Mouse (Mus musculus) liver, embryonic 15.5 days (tissue): ENCODE measurements around the gene Gm8159. TPM values are rescaled to one million over a fixed set of nuclear protein-coding genes. Genes with fewer than 3 reads are reported as not detected.
"Not testable (repeated sequence)": the region's sequence is repeated elsewhere in the genome, so short reads cannot be mapped to it uniquely, and the experiment has no call there.

ENCODE experiments used
- ATAC-seq: fragments of 200-750 bp; cut with Nextera tagmentation; 2 replicates; pipeline ENCODE4 v1.8.0; 2017; ENCODE audit warnings: moderate number of reproducible peaks, mild to moderate bottlenecking, moderate library complexity; ENCODE audit not compliant: insufficient read depth
- H3K27ac ChIP-seq: fragments of 300-500 bp; sonication (generic); replicated peaks from 2 replicates; pipeline ENCODE4 v1.5.1; 2015; ENCODE audit warnings: mild to moderate bottlenecking, inconsistent platforms
- H3K27me3 ChIP-seq: fragments of 300-500 bp; sonication (generic); 2 replicates; pipeline ENCODE4 v1.6.1; 2015; ENCODE audit warnings: mild to moderate bottlenecking, inconsistent platforms
- H3K36me3 ChIP-seq: fragments of 300-500 bp; sonication (generic); replicated peaks from 2 replicates; pipeline ENCODE4 v1.6.1; 2015; ENCODE audit warnings: moderate library complexity, mild to moderate bottlenecking, inconsistent platforms
- H3K4me1 ChIP-seq: fragments of 300-500 bp; sonication (generic); replicated peaks from 2 replicates; pipeline ENCODE4 v1.6.1; 2015; ENCODE audit warnings: inconsistent platforms
- H3K4me2 ChIP-seq: fragments of 300-500 bp; sonication (generic); 2 replicates; pipeline ENCODE4 v1.6.1; 2015; ENCODE audit warnings: moderate library complexity, mild to moderate bottlenecking, inconsistent platforms
- H3K4me3 ChIP-seq: fragments of 300-500 bp; sonication (generic); replicated peaks from 2 replicates; pipeline ENCODE4 v1.5.1; 2015; ENCODE audit warnings: mild to moderate bottlenecking, inconsistent platforms
- H3K9ac ChIP-seq: fragments of 300-500 bp; sonication (generic); 2 replicates; pipeline ENCODE4 v1.6.1; 2015; ENCODE audit warnings: moderate library complexity, mild to moderate bottlenecking, inconsistent platforms
- H3K9me3 ChIP-seq: fragments of 300-500 bp; sonication (generic); replicated peaks from 2 replicates; pipeline ENCODE4 v1.6.1; 2016; ENCODE audit warnings: inconsistent platforms
- WGBS: fragments of 180-500 bp; shearing (Covaris S2); methylation state at CpG from one replicate; pipeline ENCODE4 v1.1.7; 2015; ENCODE audit warnings: mixed read lengths; ENCODE audit not compliant: insufficient replicate concordance; 5-methylcytosine and 5-hydroxymethylcytosine counted together
- polyA plus RNA-seq: library from polyadenylated mRNA; unstranded; fragments of >200 nt; fragmentation: Nextera tagmentation; extraction: Ambion mirVana; gene quantifications from 2 replicates; pipeline ENCODE4 v1.2.1, GENCODE M21; 2015

Gene Gm8159
- not detected in 2 replicates for polyA plus RNA-seq

- not testable (repeated sequence) for H3K36me3 ChIP-seq, H3K4me2 ChIP-seq, H3K9me3 ChIP-seq, ATAC-seq, H3K9ac ChIP-seq, H3K27me3 ChIP-seq, H3K4me1 ChIP-seq, H3K4me3 ChIP-seq, H3K27ac ChIP-seq
- no CpG with 5 or more reads among the region's 2 CpGs for WGBS
These were observed at the start of gene Gm8159 for GRCm38 (mm10) chr14:4632052-4632451. Gene Gm8159, plus strand, starts transcription at chr14:4632352.

- not testable (repeated sequence) for H3K27me3 ChIP-seq, H3K4me2 ChIP-seq, H3K27ac ChIP-seq, H3K4me1 ChIP-seq, H3K4me3 ChIP-seq, ATAC-seq, H3K36me3 ChIP-seq, H3K9ac ChIP-seq, H3K9me3 ChIP-seq
- WGBS: 2% methylated on average over 18 of the region's 18 CpGs
These were observed 17.2 kb downstream of the Gm8159 start for GRCm38 (mm10) chr14:4649309-4649708.

DNA sequence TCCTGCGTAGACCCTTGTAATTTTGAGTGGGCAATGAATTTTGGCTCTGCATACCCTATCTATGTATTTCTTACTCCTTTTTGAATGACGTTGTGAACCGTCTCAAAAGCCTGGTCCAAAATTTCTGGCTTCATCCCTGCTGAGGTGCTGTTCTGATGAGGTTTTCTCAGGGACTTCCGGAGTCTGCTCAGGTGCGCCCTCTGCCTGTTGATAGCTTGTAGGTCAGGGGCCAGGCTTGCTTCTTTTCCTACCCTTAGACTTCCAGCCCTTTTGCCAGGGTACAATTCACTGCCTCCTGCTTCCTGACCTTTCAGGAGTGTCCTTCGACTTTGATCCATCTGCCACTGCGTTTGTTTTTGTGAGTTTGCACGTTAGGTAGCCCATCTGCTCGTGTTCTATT is 18.2 kb downstream of the Gm8159 start:
- not testable (repeated sequence) for H3K27ac ChIP-seq, H3K27me3 ChIP-seq, H3K9me3 ChIP-seq, H3K36me3 ChIP-seq, H3K4me2 ChIP-seq, ATAC-seq, H3K9ac ChIP-seq, H3K4me3 ChIP-seq, H3K4me1 ChIP-seq
- WGBS: 8% methylated on average over 6 of the region's 9 CpGs

DNA sequence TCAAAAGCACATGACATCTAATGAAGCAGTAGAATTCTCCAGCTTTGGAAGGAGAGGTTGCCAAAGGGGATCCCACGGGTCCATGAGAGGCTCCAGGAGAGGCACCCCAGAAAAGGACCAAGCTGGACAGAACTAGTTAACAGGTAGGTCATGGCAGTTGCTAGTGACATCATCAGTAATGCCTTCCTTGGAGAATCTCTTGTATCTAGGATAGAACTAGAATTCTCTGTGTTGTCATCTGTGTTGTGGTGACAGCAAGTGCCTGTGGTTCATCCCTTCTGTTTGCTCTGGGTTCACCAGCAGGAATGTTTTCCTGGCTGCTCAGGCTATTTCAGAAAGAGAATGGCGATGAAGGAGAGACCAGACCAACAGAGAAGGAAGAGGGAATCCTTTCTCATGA is 31.7 kb downstream of the Gm8159 start, which contains the start of gene Gm3239:
TSS of gene Gm3239 (plus strand) at position 301 of the 400 bp plus-strand sequence.
- H3K4me1 ChIP-seq, H3K9ac ChIP-seq, H3K4me2 ChIP-seq, H3K27ac ChIP-seq, H3K4me3 ChIP-seq, H3K36me3 ChIP-seq, H3K27me3 ChIP-seq, ATAC-seq, H3K9me3 ChIP-seq: not testable (repeated sequence)
- no CpG with 5 or more reads among the region's 2 CpGs for WGBS

Other genes with a start within 250 kb of the Gm8159 start
- not detected in 2 replicates for gene Gm3159, start 234.8 kb upstream of the Gm8159 start, polyA plus RNA-seq
- gene Gm3164, start 216.9 kb upstream of the Gm8159 start, polyA plus RNA-seq: not detected in 2 replicates
- not detected in 2 replicates for gene Gm3173, start 201.4 kb upstream of the Gm8159 start, polyA plus RNA-seq
- gene Gm3182, start 150.6 kb upstream of the Gm8159 start, polyA plus RNA-seq: not detected in 2 replicates
- gene Gm3047, start 76.9 kb upstream of the Gm8159 start, polyA plus RNA-seq: not detected in 2 replicates
- not detected in 2 replicates for gene Gm3239, start 31.8 kb downstream of the Gm8159 start, polyA plus RNA-seq
- not detected in 2 replicates for gene Gm7876, start 76.9 kb downstream of the Gm8159 start, polyA plus RNA-seq
- not detected in 2 replicates for gene Gm3252, start 94.4 kb downstream of the Gm8159 start, polyA plus RNA-seq
- not detected in 2 replicates for gene Gm9602, start 144.0 kb downstream of the Gm8159 start, polyA plus RNA-seq
- gene Gm3269, start 205.8 kb downstream of the Gm8159 start, polyA plus RNA-seq: not detected in 2 replicates
- not detected in 2 replicates for gene Gm3264, start 223.2 kb downstream of the Gm8159 start, polyA plus RNA-seq